Comparison of ENCODE assay signal across 9 mouse cellular contexts in the genomic region with DNA sequence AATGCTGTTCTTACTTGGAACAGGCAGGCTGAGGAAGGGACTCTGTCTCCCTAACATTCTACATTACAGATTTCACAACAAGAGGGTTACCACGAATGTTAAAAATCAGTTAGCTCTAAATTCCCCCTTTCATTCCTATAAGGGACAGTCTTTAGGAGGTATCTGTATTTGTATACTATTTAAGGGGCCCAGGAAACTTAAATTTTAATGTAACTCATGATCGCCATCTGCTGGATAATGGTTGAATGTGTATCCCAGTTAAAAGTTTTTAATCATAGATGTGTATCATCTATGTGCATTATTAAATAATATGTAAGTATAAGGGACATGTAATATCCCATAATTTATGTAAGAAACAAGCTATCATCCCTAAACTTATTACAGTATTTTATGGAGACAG.
DNase-seq lines count a peak whose midpoint lies in the region; ATAC-seq and TF ChIP-seq lines count a peak whose summit lies in the region.
"Had no signal": no experiment of that assay in that cellular context is flagged by ENCODE, and none has a peak within 500 bp of the region (broad histone marks: within the 10 kb centered on the region; RNA-seq: fewer than 3 reads in every experiment).

No protein-coding gene starts in this region.

- TF ChIP-seq CTCF in lung, embryonic 14.5 days (IDR thresholded peaks at IDR 0.05; ENCODE audit: low read depth) = peak; percentile 47

- DNase-seq in frontal cortex, postnatal 14 days (ENCODE audit: low spot score in 2 of 2) = no peak
- DNase-seq in lung, embryonic 14.5 days = peak; percentile 89
- DNase-seq in lung, postnatal 4 days = no peak
- peak; percentile 24 for DNase-seq in c-Kit-positive CD71-negative TER-119-negative erythroid progenitor cells, embryonic 14.5 days (ENCODE audit: low read depth)
- no peak for DNase-seq in natural killer cell, adult 2 months (ENCODE audit: low spot score in 2 of 2)
- no peak for DNase-seq in right cerebral cortex, adult 18-20 months

- no peak overlapping the region for H3K27ac ChIP-seq in lung, embryonic 14.5 days (ENCODE audit: low read depth)
- no peak overlapping the region for H3K27ac ChIP-seq in midbrain, embryonic 16.5 days (ENCODE audit: low read length)
- H3K27ac ChIP-seq: neural tube, embryonic 15.5 days had no signal

- no peaks in the 10 kb centered on the region for H3K27me3 ChIP-seq in lung, embryonic 14.5 days (ENCODE audit: insufficient read depth, low read length)
- no peaks in the 10 kb centered on the region for H3K27me3 ChIP-seq in midbrain, embryonic 16.5 days (ENCODE audit: control insufficient read depth, insufficient read depth, low read depth, low read length)
- H3K27me3 ChIP-seq: neural tube, embryonic 15.5 days had no signal

- H3K4me2 ChIP-seq in lung, embryonic 14.5 days = no peak overlapping the region
- no peak overlapping the region for H3K4me2 ChIP-seq in midbrain, embryonic 16.5 days (ENCODE audit: low read length)
- H3K4me2 ChIP-seq: neural tube, embryonic 15.5 days had no signal

- no peaks in the 10 kb centered on the region for H3K9me3 ChIP-seq in lung, embryonic 14.5 days (ENCODE audit: low read depth, low read length)
- no peaks in the 10 kb centered on the region for H3K9me3 ChIP-seq in midbrain, embryonic 16.5 days (replicated peaks; ENCODE audit: control insufficient read depth, low read length, poor library complexity, severe bottlenecking)
- H3K9me3 ChIP-seq: neural tube, embryonic 15.5 days had no signal

- H3K4me1 ChIP-seq in lung, embryonic 14.5 days (ENCODE audit: insufficient read depth) = no peaks in the 10 kb centered on the region
- no peaks in the 10 kb centered on the region for H3K4me1 ChIP-seq in midbrain, embryonic 16.5 days (ENCODE audit: control insufficient read depth, insufficient read depth, low read length)
- H3K4me1 ChIP-seq: neural tube, embryonic 15.5 days had no signal

- WGBS in lung, embryonic 14.5 days = 13% methylated on average over 2 of the region's 2 CpGs
- WGBS in midbrain, embryonic 16.5 days = 13% methylated on average over 2 of the region's 2 CpGs

- H3K9ac ChIP-seq in lung, embryonic 14.5 days = no peak overlapping the region
- H3K9ac ChIP-seq in midbrain, embryonic 16.5 days (ENCODE audit: low read depth, low read length) = no peak overlapping the region
- H3K9ac ChIP-seq: neural tube, embryonic 15.5 days had no signal

- no peak overlapping the region for H3K4me3 ChIP-seq in lung, embryonic 14.5 days (ENCODE audit: low read depth, low read length)
- H3K4me3 ChIP-seq in midbrain, embryonic 16.5 days (ENCODE audit: low read depth, low read length) = no peak overlapping the region
- H3K4me3 ChIP-seq: neural tube, embryonic 15.5 days had no signal

- H3K36me3 ChIP-seq in lung, embryonic 14.5 days (ENCODE audit: insufficient read depth) = 0 out of 2 replicates have a peak, but pooled peaks cover 5% of the 10 kb centered on the region
- H3K36me3 ChIP-seq in midbrain, embryonic 16.5 days (ENCODE audit: control insufficient read depth, insufficient read depth, low read length) = peaks cover 12% of the 10 kb centered on the region

- 0 out of 2 replicates have a peak, but pooled peaks have one; percentile 15 for ATAC-seq in frontal cortex, adult (ENCODE audit: low TSS enrichment)
- peak; percentile 61; the same call in 1 of the 2 replicates for ATAC-seq in lung, embryonic 14.5 days (ENCODE audit: insufficient read depth)
- 0 out of 2 replicates have a peak, but pooled peaks have one; percentile 5 for ATAC-seq in midbrain, embryonic 16.5 days

Comparison
In these comparisons a context has a peak if more than half of its experiments do, and no peak if none do; other contexts are left out.
1. DNase-seq: peak in lung, embryonic 14.5 days (single experiment) and c-Kit-positive CD71-negative TER-119-negative erythroid progenitor cells, embryonic 14.5 days (single experiment); none in frontal cortex, postnatal 14 days (0 of 2), lung, postnatal 4 days (0 of 2), natural killer cell, adult 2 months (0 of 2) and right cerebral cortex, adult 18-20 months (single experiment).
2. ATAC-seq: peak in every context shown above with its lines; median percentile 61 in lung, embryonic 14.5 days; 15 in frontal cortex, adult; 5 in midbrain, embryonic 16.5 days.